Mouse (Mus musculus) cerebellum, adult 11-12 months (tissue): ENCODE measurements at regions not wholly inside any gene's neighbourhood (a gene's known extent, or its start where the extent isn't known, plus 50 kb on each side); places are given as distances from the start of the nearest gene placed in this dataset.
"Not testable (repeated sequence)": the region's sequence is repeated elsewhere in the genome, so short reads cannot be mapped to it uniquely, and the experiment has no call there.

Source experiments
- DNase-seq: peaks from one replicate; pipeline ENCODE4 v3.0.0; 2022

GRCm38 (mm10) chr16:9016040-9016761, 186.3 kb downstream of the 1810013L24Rik start:
- DNase-seq: no peak

GRCm38 (mm10) chr16:9016762-9017086, 186.8 kb downstream of the 1810013L24Rik start:
- no peak for DNase-seq

- no peak for DNase-seq
These were observed 200.8 kb downstream of the 1810013L24Rik start for GRCm38 (mm10) chr16:9030717-9031116.

GRCm38 (mm10) chr16:9043271-9043670, 213.4 kb downstream of the 1810013L24Rik start:
- no peak for DNase-seq

- no peak for DNase-seq
These were observed 217.0 kb downstream of the 1810013L24Rik start for GRCm38 (mm10) chr16:9046864-9047263.

- DNase-seq: no peak
These were observed 224.5 kb downstream of the 1810013L24Rik start for GRCm38 (mm10) chr16:9054415-9054814.

- DNase-seq: no peak
These were observed 226.5 kb downstream of the 1810013L24Rik start for GRCm38 (mm10) chr16:9056430-9056829.

GRCm38 (mm10) chr16:9071526-9071925, 241.6 kb downstream of the 1810013L24Rik start:
- no peak for DNase-seq

GRCm38 (mm10) chr16:9071956-9072355, 242.1 kb downstream of the 1810013L24Rik start:
- DNase-seq: not testable (repeated sequence)

GRCm38 (mm10) chr16:9074295-9074694, 244.4 kb downstream of the 1810013L24Rik start:
- DNase-seq: no peak

- no peak for DNase-seq
These were observed 247.6 kb downstream of the 1810013L24Rik start for GRCm38 (mm10) chr16:9077451-9077850.

- no peak for DNase-seq
These were observed 248.6 kb downstream of the 1810013L24Rik start for GRCm38 (mm10) chr16:9078405-9078942.

GRCm38 (mm10) chr16:9083040-9083439, 253.1 kb downstream of the 1810013L24Rik start:
- DNase-seq: no peak

- DNase-seq: no peak
These were observed 253.8 kb downstream of the 1810013L24Rik start for GRCm38 (mm10) chr16:9083740-9084139.

GRCm38 (mm10) chr16:9084581-9084980, 254.7 kb downstream of the 1810013L24Rik start:
- no peak for DNase-seq

- DNase-seq: no peak
These were observed 255.2 kb downstream of the 1810013L24Rik start for GRCm38 (mm10) chr16:9085133-9085532.

GRCm38 (mm10) chr16:9085977-9086376, 256.1 kb downstream of the 1810013L24Rik start:
- DNase-seq: no peak

GRCm38 (mm10) chr16:9091790-9092189, 261.9 kb downstream of the 1810013L24Rik start:
- no peak for DNase-seq

GRCm38 (mm10) chr16:9092191-9092848, 262.4 kb downstream of the 1810013L24Rik start:
- no peak for DNase-seq

- DNase-seq: no peak
These were observed 263.7 kb downstream of the 1810013L24Rik start for GRCm38 (mm10) chr16:9093593-9093992.

- DNase-seq: no peak
These were observed 264.3 kb downstream of the 1810013L24Rik start for GRCm38 (mm10) chr16:9094201-9094600.

- no peak for DNase-seq
These were observed 276.3 kb downstream of the 1810013L24Rik start for GRCm38 (mm10) chr16:9106211-9106610.

GRCm38 (mm10) chr16:9106676-9107075, 276.8 kb downstream of the 1810013L24Rik start:
- not testable (repeated sequence) for DNase-seq

- no peak for DNase-seq
These were observed 283.9 kb downstream of the 1810013L24Rik start for GRCm38 (mm10) chr16:9113801-9114200.
